Mouse (Mus musculus) midbrain, embryonic 13.5 days (tissue): Measurements from ENCODE around the gene Tcl1. TPM values are rescaled to one million over a fixed set of nuclear protein-coding genes. Genes with fewer than 3 reads are reported as not detected.
"Not testable (repeated sequence)": the region's sequence is repeated elsewhere in the genome, so short reads cannot be mapped to it uniquely, and the experiment has no call there.

ENCODE experiments used
- ATAC-seq: fragments of 200-750 bp; cut with Nextera tagmentation; 2 replicates; pipeline ENCODE4 v1.8.0; 2017; ENCODE audit warnings: mild to moderate bottlenecking, moderate TSS enrichment, moderate library complexity
- H3K27ac ChIP-seq: fragments of 300-500 bp; sonication (generic); 2 replicates; pipeline ENCODE4 v1.5.1; 2015; ENCODE audit warnings: inconsistent platforms, mild to moderate bottlenecking, moderate library complexity
- H3K27me3 ChIP-seq: fragments of 300-500 bp; sonication (generic); 2 replicates; pipeline ENCODE4 v1.6.1; 2015; ENCODE audit warnings: mild to moderate bottlenecking, inconsistent platforms
- H3K36me3 ChIP-seq: fragments of 300-500 bp; sonication (generic); 2 replicates; pipeline ENCODE4 v1.6.1; 2015; ENCODE audit warnings: mild to moderate bottlenecking, inconsistent platforms
- H3K4me1 ChIP-seq: fragments of 300-500 bp; sonication (generic); replicated peaks from 2 replicates; pipeline ENCODE4 v1.6.1; 2015; ENCODE audit warnings: inconsistent platforms
- H3K4me2 ChIP-seq: fragments of 300-500 bp; sonication (generic); replicated peaks from 2 replicates; pipeline ENCODE4 v1.6.1; 2015; ENCODE audit warnings: moderate library complexity, mild to moderate bottlenecking, inconsistent platforms
- H3K4me3 ChIP-seq: fragments of 300-500 bp; sonication (generic); replicated peaks from 2 replicates; pipeline ENCODE4 v1.5.1; 2015; ENCODE audit warnings: mild to moderate bottlenecking, inconsistent platforms
- H3K9ac ChIP-seq: fragments of 300-500 bp; sonication (generic); replicated peaks from 2 replicates; pipeline ENCODE4 v1.6.1; 2015; ENCODE audit warnings: mild to moderate bottlenecking, inconsistent platforms
- H3K9me3 ChIP-seq: fragments of 300-500 bp; sonication (generic); 2 replicates; pipeline ENCODE4 v1.6.1; 2016; ENCODE audit warnings: mild to moderate bottlenecking, inconsistent platforms
- WGBS: fragments of 180-500 bp; shearing (Covaris S2); methylation state at CpG from one replicate; pipeline ENCODE4 v1.1.7; 2015; 5-methylcytosine and 5-hydroxymethylcytosine counted together
- polyA plus RNA-seq: library from polyadenylated mRNA; unstranded; fragments of >200 nt; fragmentation: Nextera tagmentation; extraction: Ambion mirVana; gene quantifications from 2 replicates; pipeline ENCODE4 v1.2.1, GENCODE M21; 2015

Tcl1 gene
- polyA plus RNA-seq, 1 experiment from 2014 or later: not detected

DNA sequence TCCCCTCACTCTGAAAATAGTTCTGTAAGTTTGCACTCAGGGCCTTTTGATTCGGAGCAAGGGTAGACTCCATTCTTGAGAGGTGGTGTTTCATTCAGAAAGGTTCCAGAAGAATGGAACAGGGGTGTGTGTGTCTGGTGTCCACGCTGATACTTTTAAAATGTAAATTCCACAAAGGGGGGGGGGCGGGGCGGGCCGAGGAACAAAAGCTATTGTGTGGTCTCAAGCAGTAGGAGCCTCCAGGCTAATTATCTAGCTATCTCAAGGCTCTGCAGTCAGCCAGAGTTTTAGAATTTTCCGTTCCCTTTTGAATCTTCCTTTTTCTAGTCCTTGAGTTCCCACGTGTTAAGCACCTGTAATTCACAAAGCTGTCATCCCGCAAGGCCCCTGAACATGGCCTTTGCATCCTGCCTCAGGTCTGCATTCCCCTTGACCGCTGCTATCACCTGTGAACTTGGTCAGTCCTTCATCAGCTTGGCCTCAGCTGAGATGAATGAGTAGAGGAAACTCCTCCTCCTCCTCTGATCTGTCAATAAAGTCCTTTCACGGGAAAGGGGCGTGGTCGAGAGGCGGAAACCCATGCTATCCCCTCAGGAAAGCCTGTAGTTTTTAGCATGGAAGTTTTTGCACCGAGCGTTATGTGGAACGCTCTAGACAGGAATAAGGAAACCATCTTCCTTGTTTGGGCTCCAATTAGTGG lies 2.2 kb upstream of the Tcl1 start:
- Histone ChIP-seq H3K4me2 (no peak overlapping the region), H3K4me1 (peaks cover 6% of the 10 kb centered on the region; the same call in 1 of the 2 replicates), H3K27me3 (no peaks in the 10 kb centered on the region), H3K27ac (no peak overlapping the region), H3K36me3 (no peaks in the 10 kb centered on the region), H3K9ac (no peak overlapping the region), H3K4me3 (no peak overlapping the region), H3K9me3 (no peaks in the 10 kb centered on the region; the same call in 1 of the 2 replicates)
- no peak for ATAC-seq
- 42% methylated on average over 16 of the region's 16 CpGs for WGBS

DNA sequence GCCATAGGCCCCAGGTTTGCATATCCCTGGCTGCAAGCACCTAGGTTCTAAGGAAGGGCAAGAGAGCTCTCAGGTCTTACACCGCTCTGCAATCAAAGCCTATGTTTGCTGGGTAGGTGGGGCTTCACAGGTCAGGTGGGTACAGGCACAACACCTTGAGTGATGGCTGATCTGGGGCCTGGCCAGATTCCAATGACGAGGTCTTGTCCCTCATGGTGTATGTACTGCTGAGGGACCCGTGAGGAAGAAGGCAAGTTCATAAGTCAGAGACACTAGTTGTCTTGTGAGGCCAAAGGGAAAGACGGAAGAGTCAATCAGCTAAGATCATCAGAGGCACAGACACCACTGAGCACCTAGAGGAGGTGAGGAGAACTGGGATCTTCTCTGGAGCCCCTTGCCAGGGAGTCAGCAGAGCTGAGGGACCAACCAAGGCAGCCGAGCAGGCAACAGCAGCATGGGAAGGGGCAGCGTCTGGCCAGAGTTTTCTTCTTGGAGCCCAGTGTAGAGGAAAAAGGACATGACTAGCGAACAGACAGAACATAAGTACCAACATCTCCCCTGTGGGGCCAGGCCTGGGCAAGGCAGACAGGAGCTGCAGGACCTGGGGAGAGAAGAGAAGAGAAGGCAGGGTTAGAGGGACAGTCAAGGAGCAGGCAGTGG lies 5.4 kb downstream of the Tcl1 start:
- Histone ChIP-seq H3K9me3 (no peaks in the 10 kb centered on the region), H3K27ac (no peak overlapping the region), H3K9ac (no peak overlapping the region), H3K4me3 (no peak overlapping the region), H3K4me1 (no peaks in the 10 kb centered on the region), H3K4me2 (no peak overlapping the region), H3K36me3 (no peaks in the 10 kb centered on the region), H3K27me3 (no peaks in the 10 kb centered on the region)
- 92% methylated on average over 7 of the region's 7 CpGs for WGBS
- no peak for ATAC-seq

DNA sequence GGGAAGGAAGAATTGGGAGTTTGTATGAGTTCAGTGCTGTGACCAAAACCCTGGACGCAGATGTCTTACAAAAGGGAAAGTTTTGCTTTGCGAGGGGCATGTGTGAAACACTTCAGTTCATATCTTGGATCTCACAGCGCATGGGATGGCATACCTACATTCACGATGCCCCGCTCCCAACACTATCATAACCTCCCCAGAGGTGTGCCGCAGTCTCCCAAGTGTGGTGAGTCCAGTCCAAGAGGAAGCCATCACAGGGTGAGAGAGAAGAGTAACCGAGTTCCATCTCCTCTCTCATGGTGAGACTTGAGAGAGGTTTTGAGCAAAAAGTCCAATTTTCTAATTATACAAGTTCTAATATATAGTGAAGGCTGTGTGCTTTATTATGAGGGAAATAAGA lies 13.4 kb downstream of the Tcl1 start:
- Histone ChIP-seq H3K4me1 (peaks cover 6% of the 10 kb centered on the region; the same call in 1 of the 2 replicates), H3K27ac (no peak overlapping the region), H3K9ac (no peak overlapping the region), H3K36me3 (no peaks in the 10 kb centered on the region), H3K27me3 (no peaks in the 10 kb centered on the region), H3K4me3 (no peak overlapping the region), H3K9me3 (no peaks in the 10 kb centered on the region), H3K4me2 (no peak overlapping the region)
- 93% methylated on average over 7 of the region's 7 CpGs for WGBS
- no peak for ATAC-seq

GRCm38 (mm10) chr12:105208441-105208840 lies 14.2 kb downstream of the Tcl1 start:
- Histone ChIP-seq H3K27me3 (no peaks in the 10 kb centered on the region), H3K9ac (no peak overlapping the region), H3K4me1 (peaks cover 6% of the 10 kb centered on the region; the same call in 1 of the 2 replicates), H3K27ac (no peak overlapping the region), H3K4me2 (no peak overlapping the region), H3K36me3 (no peaks in the 10 kb centered on the region), H3K4me3 (no peak overlapping the region), H3K9me3 (no peaks in the 10 kb centered on the region)
- no peak for ATAC-seq
- WGBS: 89% methylated on average over 1 of the region's 1 CpGs

- no peaks in the 10 kb centered on the region for H3K27me3 ChIP-seq
- no peak overlapping the region for H3K27ac ChIP-seq
- no peak overlapping the region for H3K4me2 ChIP-seq
- WGBS: 83% methylated on average over 1 of the region's 1 CpGs
- no peaks in the 10 kb centered on the region for H3K36me3 ChIP-seq
- no peaks in the 10 kb centered on the region for H3K9me3 ChIP-seq
- no peak overlapping the region for H3K4me3 ChIP-seq
- H3K9ac ChIP-seq: no peak overlapping the region
- no peak for ATAC-seq
- peaks cover 6% of the 10 kb centered on the region; the same call in 1 of the 2 replicates for H3K4me1 ChIP-seq
Observed at GRCm38 (mm10) chr12:105207071-105207470, 15.5 kb downstream of the Tcl1 start.

- not testable (repeated sequence) for H3K4me1 ChIP-seq, H3K4me2 ChIP-seq, H3K36me3 ChIP-seq, H3K9me3 ChIP-seq, ATAC-seq, H3K9ac ChIP-seq, H3K27ac ChIP-seq, H3K4me3 ChIP-seq, H3K27me3 ChIP-seq
- 88% methylated on average over 1 of the region's 1 CpGs for WGBS
Observed at GRCm38 (mm10) chr12:105201657-105202056, 20.9 kb downstream of the Tcl1 start, which contains the start of gene Tcl1b4. Tcl1b4 (plus strand) TSS chr12:105201957.

DNA sequence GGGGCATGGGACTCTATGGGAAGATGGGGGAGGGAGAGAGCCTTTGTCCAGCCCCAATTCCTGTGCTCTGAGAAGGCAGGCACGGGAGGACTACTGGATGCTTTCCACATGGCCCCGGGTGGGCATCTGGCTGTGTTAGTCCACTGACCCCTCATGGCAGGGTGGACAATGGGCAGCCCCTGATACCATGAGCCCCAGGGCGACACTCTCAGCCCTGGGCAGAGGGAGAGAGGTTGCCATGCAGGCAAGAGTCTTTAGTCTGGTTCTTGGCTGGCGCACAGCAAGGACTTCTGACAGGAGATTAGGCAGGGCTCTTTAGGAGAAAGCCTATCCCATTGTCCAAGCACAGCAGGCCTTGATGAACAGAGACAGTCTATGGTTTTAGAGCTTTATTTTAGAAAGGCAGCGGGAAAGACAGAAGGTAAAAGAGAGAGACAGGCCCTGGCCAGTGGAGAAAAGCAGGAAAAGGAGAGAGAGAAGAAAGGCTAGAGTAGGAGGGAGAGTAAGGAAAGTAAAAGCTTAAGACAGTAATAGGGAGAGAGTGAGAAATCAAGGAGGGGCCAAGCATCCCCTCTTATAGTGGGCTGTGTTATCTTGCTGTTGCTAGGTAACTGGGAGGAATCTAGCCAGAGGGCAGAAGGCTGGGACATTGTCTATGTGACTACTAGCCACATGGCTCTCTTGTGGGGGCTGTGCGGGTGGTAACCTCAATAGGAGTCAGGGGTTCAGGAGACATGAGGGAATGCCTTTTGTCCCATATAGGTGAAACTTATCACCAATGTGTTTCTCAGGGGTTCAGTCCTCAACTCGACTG lies 22.7 kb downstream of the Tcl1 start:
- not testable (repeated sequence) for H3K4me1 ChIP-seq, H3K9me3 ChIP-seq, H3K36me3 ChIP-seq, H3K4me3 ChIP-seq, H3K4me2 ChIP-seq, H3K27me3 ChIP-seq, H3K9ac ChIP-seq
- H3K27ac ChIP-seq: peak overlapping the region; percentile 30; the same call in 1 of the 2 replicates
- 12% methylated on average over 7 of the region's 7 CpGs for WGBS
- ATAC-seq: peak; percentile 66

DNA sequence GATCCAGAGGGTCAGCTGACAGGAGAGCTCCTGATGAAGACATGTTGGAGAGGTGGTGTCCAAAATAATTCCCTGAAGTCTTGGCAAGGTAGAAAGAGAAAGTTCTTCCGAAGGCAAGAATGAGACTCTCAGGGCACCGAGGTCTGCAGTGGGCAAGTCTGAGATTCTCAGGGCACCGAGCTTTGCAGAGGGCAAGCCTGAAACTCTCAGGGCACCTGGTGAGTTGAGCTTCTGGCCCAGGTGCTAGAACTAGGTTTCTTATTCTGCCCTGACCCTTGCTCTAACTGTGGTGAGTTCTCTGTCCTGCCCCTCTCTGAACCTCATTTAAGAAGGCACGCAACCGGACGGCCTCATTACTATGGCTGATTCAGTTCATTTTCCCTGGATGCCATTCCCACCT lies 31.9 kb downstream of the Tcl1 start, which contains the start of gene Tcl1b3:
Gene Tcl1b3, plus strand, starts transcription at position 301 of the 400 bp plus-strand sequence.
- H3K27ac ChIP-seq, ATAC-seq, H3K4me2 ChIP-seq, H3K9me3 ChIP-seq, H3K27me3 ChIP-seq, H3K36me3 ChIP-seq, H3K4me3 ChIP-seq, H3K4me1 ChIP-seq, H3K9ac ChIP-seq: not testable (repeated sequence)
- 92% methylated on average over 6 of the region's 6 CpGs for WGBS

- 59% methylated on average over 2 of the region's 2 CpGs for WGBS
- H3K4me2 ChIP-seq, H3K27me3 ChIP-seq, H3K4me1 ChIP-seq, H3K27ac ChIP-seq, H3K4me3 ChIP-seq, ATAC-seq, H3K36me3 ChIP-seq, H3K9ac ChIP-seq, H3K9me3 ChIP-seq: not testable (repeated sequence)
Observed at GRCm38 (mm10) chr12:105188980-105189379, 33.6 kb downstream of the Tcl1 start.

DNA sequence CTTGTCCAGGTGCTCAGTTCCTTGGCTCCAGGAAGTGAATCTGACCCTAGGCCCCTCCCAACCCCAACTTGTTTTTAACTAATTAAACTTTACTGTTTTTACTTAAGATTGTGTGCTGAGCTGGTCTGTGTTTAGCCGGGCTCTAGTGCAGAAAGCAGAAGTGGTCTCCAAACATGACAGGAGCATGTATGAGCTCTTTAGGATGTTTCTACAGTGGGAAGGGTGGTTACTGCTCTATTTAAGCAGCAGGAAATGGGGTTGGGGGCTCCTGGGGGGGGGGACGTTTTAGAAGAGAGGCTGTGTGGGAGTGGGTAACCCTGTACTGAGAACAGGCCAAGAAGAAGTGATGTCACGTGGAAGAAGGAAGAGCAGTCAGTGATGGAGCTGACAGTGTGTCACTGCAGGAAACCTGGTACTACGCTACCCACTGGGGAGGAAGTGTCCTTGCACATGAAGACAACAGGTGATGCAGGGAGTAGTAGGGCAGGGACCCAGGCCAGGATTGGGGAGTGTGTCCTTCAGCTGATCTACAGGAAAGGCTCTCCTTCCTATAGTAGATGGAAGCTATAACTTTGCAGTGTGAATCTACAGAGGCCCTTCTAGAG lies 41.5 kb downstream of the Tcl1 start:
- H3K27ac ChIP-seq, H3K9ac ChIP-seq, H3K4me2 ChIP-seq, H3K27me3 ChIP-seq, H3K4me1 ChIP-seq, H3K9me3 ChIP-seq, H3K36me3 ChIP-seq, H3K4me3 ChIP-seq, ATAC-seq: not testable (repeated sequence)
- WGBS: 81% methylated on average over 4 of the region's 4 CpGs

- not testable (repeated sequence) for H3K27me3 ChIP-seq, H3K4me1 ChIP-seq, H3K27ac ChIP-seq, H3K4me3 ChIP-seq, H3K4me2 ChIP-seq, H3K9ac ChIP-seq, H3K36me3 ChIP-seq, ATAC-seq, H3K9me3 ChIP-seq
- 75% methylated on average over 3 of the region's 3 CpGs for WGBS
Observed at GRCm38 (mm10) chr12:105176044-105176443, 46.5 kb downstream of the Tcl1 start, which contains the start of gene Tcl1b5. Tcl1b5 (plus strand) TSS chr12:105176344.

DNA sequence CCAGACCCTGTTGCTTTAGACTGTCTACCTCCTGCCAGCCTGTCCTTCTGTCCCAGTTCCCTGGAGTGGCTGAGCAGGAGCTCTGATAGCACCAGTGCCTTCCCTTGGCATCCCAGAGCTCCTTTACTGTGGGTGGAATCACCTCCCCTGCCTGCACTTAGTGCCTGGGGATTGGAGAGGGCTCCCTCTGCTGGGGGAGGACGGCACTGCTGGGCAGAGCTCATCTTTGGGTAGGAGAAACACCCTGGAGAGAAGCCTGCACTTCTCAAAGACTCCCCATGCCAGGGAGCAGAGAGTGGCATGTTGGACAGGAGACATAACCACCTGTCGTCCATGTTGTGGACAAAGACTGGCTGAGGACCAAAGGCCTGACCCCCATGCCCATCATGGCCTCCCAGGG lies 48.3 kb downstream of the Tcl1 start:
- not testable (repeated sequence) for H3K9me3 ChIP-seq, H3K4me3 ChIP-seq, ATAC-seq, H3K9ac ChIP-seq, H3K4me2 ChIP-seq, H3K27me3 ChIP-seq, H3K4me1 ChIP-seq, H3K27ac ChIP-seq, H3K36me3 ChIP-seq
- 54% methylated on average over 2 of the region's 2 CpGs for WGBS
